Mouse (Mus musculus): Measurements from ENCODE around the gene Med24.
"Not testable (repeated sequence)": the region's sequence is repeated elsewhere in the genome, so short reads cannot be mapped to it uniquely, and the experiment has no call there.

Gene Med24

DNA sequence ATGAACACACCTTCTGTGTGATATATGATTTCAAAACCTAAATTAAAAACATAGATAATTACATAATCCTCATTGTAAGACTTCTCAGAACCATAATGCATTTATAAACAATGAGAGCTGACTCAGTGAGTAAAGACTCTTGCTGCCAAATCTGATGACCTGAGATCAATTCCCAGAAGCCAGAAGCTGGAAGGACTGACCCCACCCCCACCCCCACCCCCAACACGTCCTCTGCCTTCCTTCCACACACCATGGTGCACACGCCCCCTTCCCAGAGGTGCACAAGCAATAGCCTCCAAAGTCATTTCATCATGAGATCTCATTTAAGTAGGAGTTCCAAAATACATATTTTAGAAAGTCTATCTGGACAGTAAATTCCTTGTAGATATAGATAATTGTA lies 8.5 kb downstream of the Med24 start:
- no peak for DNase-seq (ENCODE audit: low spot score in 2 of 2)

DNA sequence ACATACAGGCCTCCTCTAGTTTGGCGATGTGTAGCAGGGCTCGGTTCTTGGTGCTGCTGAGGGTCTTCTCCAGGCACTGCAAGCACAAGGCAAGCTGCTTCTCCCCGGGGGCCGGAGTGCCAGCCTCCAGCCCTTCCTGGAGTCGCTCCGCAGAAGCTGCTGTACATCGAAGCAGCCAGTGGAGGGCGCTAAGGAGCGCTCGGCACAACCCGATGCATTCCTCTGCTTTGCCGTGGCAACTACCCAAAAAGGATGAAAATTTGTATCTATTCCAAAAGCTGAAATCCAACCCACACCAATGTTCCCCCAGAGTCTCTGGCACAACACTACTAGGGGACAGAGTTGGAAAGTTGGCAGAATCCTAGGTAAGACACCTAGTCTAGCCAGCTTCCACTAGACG lies 11.3 kb downstream of the Med24 start:
- DNase-seq (ENCODE audit: low spot score in 2 of 2) = peak; percentile 28 to 38

GRCm38 (mm10) chr11:98715946-98716345 lies 13.3 kb downstream of the Med24 start:
- no peak for DNase-seq (ENCODE audit: low spot score in 2 of 2)

DNA sequence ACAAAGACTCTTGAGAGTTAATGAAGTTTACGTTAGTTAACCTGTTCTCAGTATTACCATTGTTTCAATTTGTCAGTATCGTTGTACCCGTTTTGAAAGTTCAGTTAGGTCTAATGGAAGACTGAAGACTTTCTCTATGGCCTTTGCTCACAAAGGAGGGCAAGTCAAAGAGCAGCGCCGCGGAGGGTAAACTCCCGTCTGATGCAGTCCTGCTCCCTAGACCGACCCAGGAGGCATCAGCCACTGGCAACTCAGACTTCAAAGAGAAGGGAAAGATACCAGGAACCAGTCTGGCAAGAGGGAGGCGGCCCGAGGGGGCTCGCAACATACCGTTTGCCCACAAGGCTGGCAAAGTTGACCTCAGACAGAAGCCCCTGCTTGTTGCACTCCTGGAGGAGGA lies 15.5 kb downstream of the Med24 start:
- DNase-seq (ENCODE audit: low spot score in 2 of 2) = no peak

GRCm38 (mm10) chr11:98712009-98712408 lies 17.2 kb downstream of the Med24 start:
- not testable (repeated sequence) for DNase-seq (ENCODE audit: low spot score in 2 of 2)

DNA sequence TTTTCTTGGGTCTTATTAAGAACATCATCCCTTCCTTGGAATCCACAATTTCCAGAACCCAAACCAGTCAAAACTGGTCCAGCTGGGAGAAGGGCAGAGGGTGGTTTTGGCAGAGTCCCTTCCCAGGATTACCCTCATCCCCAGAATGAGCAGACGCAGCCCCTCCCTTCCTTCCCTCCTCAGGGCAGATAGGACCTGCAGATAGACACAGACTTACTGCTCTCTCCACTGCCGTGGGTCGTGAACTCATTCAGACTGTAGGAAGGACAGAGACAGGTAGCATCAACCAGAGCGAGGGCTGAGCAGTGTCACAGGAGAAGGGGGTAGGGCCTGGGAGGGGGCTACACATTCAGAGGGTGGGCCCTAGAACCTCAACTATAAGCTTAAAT lies 18.2 kb downstream of the Med24 start:
- DNase-seq (ENCODE audit: low spot score in 2 of 2) = no peak

GRCm38 (mm10) chr11:98710416-98711045 lies 18.7 kb downstream of the Med24 start:
- peak; percentile 36 to 61 for DNase-seq (ENCODE audit: low spot score in 2 of 2)

GRCm38 (mm10) chr11:98709001-98709741 lies 20.1 kb downstream of the Med24 start:
- no peak for DNase-seq (ENCODE audit: low spot score in 2 of 2)

DNA sequence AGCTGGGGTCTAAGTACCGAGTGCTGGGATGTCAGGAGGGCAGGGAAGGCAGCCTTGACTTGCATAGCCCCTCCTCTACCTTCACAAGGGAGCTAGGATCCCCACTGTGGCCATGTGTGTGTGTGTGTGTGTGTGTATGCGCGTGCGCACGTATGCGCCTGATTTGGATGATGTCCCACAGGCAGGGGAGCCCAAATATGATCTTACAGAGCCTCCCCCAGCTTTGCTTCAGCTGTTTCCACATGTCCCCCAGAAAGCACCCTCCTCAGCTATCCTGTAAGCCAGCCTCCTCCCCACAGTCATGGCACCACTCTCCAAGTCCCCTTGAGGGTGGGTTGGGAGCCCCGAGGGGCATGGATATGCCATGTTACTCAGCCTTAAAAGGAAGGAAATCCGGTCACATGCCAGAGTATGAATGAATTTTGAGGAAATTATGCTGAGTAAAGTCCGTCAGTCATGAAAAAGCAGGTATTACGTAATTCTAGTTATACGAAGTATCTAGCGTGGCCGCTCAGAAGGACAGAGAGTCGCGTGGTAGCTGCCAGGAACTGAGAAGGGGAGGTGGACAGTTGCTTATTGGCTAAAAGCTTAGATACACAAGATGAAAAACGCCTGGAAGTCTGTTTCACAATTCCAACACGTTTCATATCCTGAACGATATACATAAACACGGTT lies 20.8 kb downstream of the Med24 start:
- DNase-seq (ENCODE audit: low spot score in 2 of 2) = no peak

- DNase-seq (ENCODE audit: low spot score in 2 of 2) = no peak
Measured at GRCm38 (mm10) chr11:98707401-98708281, 21.6 kb downstream of the Med24 start.

GRCm38 (mm10) chr11:98705021-98705420 lies 24.2 kb downstream of the Med24 start:
- DNase-seq (ENCODE audit: low spot score in 2 of 2) = no peak

- DNase-seq (ENCODE audit: low spot score in 2 of 2) = no peak
Measured at GRCm38 (mm10) chr11:98702323-98702722, 26.9 kb downstream of the Med24 start.

GRCm38 (mm10) chr11:98701213-98701670 lies 28.0 kb downstream of the Med24 start, which contains the start of gene Csf3:
Gene Csf3 (plus strand): TSS chr11:98701263.
- no peak for DNase-seq (ENCODE audit: low spot score in 2 of 2)

- peak; percentile 57 to 70 for DNase-seq (ENCODE audit: low spot score in 2 of 2)
Measured at GRCm38 (mm10) chr11:98699911-98700310, 29.3 kb downstream of the Med24 start.

DNA sequence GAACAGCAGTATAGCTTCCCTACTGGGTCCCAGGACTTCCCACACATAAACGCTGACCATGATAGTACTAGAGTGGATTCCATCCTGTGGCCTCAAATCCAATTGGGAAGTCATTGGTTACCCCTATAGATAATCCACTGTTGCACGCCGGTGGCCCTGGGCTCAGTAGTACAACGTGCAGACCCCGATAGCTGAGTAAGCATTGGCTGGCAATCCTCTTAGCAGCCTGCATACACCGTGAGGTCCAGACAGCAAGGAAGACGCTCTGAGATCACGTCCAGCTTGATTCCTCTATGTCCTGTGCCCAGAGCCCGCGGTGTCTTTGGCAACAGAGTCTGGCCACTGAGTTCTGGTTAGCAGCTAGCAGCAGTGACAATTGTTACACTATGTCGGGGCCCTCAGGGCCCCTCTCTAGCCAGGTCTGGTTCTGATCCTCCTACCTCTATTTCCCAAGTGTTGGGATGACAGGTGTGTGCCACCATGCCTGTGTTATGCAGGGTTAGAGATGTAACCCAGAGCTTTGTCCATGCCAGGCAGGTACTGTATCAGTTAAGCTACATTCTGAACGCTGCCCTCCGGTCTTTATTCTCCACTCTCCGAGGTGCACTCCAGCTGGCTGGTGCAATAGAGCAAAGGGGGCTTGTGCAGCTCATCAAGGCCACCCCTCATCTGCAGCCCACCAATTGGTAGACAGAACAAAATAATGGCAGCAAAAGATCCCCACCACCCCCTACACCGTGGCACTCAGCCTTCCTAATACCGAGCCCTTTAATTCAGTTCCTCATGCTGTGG lies 30.2 kb downstream of the Med24 start:
- no peak for DNase-seq (ENCODE audit: low spot score in 2 of 2)

DNA sequence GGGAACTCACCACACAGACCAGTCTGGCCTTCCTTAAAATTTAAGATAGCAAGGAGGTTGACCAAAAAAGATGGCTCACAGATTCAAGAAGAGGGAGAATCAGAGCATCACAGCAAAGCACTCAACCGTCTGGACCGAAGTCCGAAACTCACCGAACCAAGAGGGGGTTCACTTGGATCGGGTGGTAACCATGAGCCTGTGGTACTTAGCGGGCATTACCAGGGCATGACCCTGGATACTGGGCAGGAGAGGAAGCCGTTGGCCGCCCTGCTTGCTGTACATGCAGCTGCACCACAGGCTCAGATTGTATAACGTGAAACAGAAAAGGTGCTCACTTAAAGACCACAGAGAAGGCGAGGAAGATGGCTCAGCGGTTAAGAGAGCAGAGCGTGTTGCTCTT lies 32.0 kb downstream of the Med24 start:
- DNase-seq (ENCODE audit: low spot score in 2 of 2) = no peak

- no peak for DNase-seq (ENCODE audit: low spot score in 2 of 2)
Measured at GRCm38 (mm10) chr11:98696454-98697216, 32.6 kb downstream of the Med24 start.

DNA sequence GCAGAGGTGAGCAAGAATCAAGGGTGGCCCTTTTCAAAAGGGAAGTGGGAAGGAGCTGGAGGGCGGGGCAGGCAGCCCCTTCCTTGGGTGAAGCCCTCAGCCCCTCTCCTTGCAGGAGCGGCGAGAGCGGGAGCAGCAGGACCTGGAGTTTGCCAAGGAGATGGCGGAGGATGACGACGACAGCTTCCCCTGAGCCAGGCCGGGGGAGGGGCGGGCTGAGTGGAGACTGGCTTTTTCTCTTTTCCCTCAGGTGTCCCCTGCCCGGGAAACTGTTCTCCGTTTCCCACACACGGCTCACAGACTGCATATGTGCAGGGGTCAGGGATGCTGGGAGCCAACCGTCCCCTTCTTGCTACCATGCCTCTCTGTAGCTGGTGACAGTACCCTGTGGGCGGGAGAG lies 33.8 kb downstream of the Med24 start:
- no peak for DNase-seq (ENCODE audit: low spot score in 2 of 2)

GRCm38 (mm10) chr11:98694301-98694700 lies 34.9 kb downstream of the Med24 start:
- no peak for DNase-seq (ENCODE audit: low spot score in 2 of 2)

GRCm38 (mm10) chr11:98693746-98694145 lies 35.5 kb downstream of the Med24 start:
- no peak for DNase-seq (ENCODE audit: low spot score in 2 of 2)
